Mouse (Mus musculus) urinary bladder, postnatal 14 days (tissue): ENCODE data around the gene Myadml2.
A peak's percentile ranks its signal among the peaks of the same experiment; 100 is the strongest.

Experiments used
- DNase-seq: peaks from one replicate; pipeline ENCODE4 v3.0.0; 2021; ENCODE audit warnings: low spot score

Myadml2 gene

DNA sequence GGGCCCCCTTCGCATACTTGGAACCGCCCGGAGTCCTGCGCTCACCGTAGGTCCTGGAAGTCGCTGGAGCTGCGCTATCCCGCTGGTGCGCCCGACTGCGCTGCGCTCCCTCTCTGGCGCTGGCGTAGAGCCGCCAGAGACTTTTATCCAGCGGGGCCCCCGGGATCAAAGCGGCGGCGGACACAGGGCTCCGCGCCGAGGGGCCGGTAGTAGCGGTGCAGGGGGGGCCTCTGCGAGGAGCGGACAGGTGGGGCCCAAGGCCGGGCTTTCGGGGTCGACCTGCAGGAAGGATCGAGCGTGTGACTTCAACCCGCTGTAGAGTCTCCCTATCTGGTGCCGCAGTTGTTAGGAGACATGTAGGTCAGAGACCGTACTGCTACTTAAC, 13.1 kb upstream of the Myadml2 start, which contains the start of gene Notum:
Gene Notum, minus strand, starts transcription at position 100 of the 385 bp plus-strand sequence.
- no peak for DNase-seq

DNA sequence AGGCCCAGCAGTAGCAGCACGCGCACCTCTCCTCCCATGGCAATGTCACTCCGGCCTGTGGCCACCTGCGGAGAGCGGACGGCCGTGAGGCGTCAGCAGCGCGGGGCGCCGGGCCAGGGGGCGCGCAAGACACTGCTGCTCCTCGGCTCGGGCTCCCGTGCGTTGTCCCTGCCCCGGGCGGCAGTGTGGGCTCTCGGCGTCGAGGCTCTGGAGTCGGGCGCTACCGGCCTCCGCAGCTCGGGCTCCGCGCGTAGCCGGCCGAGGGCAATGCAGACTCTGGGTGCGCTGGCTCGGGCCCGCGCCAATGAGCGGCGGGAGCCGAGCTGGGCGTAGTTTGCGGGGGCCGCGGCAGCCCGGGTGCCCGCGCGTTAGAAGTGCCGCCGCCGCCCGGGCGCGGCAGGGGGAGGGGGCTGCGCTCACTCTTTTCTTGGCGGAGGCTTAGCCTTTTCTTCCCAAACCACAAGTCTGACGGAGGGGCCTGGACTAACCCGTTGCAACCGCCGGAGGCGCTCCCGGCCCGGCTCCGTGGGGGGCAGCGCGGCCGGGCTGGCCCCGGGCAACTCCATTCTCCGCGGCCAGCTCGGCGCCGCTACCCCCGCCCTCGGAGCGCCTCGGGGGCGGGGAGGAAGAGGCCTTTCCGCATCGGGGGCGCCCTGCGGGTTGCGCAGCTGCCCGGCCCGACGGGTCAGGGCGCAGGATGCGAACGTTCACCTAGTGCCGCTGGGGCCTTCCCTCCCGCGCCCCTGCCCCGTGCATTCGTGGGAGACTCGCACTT, 12.5 kb upstream of the Myadml2 start:
- no peak for DNase-seq

DNA sequence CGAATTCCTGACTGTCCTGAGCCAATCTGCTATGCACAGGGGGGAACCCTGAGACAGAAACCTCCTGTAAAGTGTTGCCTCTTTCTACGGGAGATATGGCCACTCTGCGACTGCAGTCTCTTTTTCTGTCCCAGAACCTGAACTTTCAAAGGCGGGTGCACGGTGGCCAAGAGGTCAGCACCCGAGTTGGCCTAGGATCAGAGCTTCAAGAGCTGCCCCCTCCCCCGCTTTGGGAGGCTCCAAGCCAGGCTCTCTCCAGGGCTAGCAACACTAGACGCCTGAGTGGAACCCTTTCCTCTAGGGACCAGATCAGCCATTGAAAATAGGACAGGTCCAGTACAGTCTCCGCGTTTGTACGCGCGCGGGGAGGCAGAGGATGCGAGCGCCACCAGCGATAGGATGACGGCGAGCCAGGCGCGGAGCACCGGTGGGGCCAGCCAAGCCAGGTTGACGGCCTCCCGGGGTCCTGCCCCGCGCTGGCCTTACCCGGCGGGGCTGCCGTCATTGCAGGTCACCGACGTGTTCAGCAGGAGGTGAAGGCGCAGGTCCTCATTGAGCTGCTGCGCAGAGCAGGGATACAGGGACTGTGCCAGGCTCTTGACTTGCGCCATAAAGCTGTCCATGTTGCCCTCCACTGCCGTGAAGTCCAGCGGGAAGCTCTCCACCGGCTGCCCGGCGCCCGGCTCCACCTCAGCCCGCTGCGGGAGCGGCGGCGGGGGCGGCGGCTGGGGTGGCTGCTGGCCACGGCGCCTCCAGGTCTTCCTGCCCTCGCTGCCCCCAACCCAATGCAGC, 11.7 kb upstream of the Myadml2 start:
- no peak for DNase-seq

DNA sequence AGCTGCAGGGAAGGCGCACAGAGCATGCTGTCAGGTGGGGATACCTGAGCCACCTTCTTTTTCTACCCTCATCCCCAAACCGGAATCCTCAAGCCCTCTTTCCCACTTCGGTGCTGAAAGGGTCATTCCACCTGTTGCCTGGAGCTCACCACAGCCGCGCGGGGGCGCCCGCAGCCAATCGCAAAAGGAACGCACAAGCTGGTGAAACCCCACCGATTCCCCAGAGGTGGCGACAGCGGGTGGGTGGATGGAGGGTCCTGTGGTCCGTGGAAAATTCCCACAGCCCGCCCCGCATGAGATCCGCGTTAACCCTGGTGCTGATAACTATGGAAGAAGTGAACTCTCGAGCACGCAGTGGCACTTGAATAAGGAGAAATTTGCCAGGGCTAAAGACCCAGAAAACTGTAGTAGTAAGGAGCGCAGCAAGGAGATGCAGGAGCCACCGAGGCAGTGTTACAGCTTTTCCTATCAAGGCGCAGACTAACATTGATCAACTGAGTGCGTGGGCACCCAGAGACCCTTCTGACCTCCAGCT, 11.0 kb upstream of the Myadml2 start:
- peak; percentile 84 for DNase-seq

DNA sequence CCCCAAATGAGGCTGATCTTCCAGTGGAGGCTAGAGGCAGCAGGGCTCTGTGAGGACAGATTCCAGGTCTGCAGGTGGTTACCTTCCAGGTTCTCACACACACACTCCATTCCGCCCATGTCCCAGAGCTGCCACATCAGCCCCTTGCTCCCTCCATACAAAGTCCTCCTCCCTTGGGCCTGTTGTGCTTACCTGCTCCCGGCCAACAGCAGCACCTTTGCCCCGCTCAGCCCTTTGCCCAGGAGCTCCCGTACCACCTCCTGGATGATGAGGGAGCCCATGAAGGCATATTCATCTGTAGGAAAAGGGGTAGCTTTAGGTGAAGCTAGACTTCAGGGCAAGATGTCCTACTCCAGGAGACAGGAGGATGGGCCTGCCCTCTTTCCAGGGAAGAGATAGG, 9.3 kb upstream of the Myadml2 start:
- no peak for DNase-seq

DNA sequence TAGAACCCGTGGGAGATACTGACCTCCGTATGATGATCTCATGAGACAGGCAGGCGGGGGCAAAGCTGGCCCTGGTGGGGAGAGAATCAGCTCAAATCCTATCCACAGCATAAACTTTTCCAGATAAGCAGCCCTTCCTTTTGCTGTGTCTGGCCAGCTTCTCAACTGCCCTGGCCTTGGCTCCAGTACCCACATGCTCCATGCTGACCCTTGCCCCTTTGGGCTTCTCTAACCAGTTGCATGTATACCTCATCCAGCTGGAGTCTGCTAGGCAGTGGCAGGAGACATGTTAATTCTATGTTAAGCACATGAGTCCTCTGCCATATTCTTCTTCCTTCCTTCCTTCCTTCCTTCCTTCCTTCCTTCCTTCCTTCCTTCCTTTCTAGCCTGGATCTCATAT, 6.8 kb upstream of the Myadml2 start:
- no peak for DNase-seq

DNA sequence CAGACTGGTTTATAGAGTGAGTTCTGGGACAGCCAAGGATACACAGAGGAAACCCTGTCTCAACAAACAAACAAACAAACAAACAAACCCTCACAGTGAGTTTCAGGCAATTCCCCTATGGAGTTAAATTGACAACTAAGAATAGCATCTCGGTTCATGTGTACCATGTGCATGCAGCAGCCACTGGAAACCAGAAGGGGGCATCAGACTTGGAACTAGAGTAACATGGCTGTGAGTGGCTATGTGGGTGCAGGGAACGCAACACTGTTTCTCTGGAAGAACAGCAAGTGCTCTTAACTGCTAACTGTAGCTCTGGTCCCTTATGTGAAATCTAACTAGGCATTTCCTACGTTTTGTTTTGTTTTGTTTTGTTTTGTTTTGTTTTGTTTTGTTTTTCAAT, 3.9 kb upstream of the Myadml2 start:
- no peak for DNase-seq

DNA sequence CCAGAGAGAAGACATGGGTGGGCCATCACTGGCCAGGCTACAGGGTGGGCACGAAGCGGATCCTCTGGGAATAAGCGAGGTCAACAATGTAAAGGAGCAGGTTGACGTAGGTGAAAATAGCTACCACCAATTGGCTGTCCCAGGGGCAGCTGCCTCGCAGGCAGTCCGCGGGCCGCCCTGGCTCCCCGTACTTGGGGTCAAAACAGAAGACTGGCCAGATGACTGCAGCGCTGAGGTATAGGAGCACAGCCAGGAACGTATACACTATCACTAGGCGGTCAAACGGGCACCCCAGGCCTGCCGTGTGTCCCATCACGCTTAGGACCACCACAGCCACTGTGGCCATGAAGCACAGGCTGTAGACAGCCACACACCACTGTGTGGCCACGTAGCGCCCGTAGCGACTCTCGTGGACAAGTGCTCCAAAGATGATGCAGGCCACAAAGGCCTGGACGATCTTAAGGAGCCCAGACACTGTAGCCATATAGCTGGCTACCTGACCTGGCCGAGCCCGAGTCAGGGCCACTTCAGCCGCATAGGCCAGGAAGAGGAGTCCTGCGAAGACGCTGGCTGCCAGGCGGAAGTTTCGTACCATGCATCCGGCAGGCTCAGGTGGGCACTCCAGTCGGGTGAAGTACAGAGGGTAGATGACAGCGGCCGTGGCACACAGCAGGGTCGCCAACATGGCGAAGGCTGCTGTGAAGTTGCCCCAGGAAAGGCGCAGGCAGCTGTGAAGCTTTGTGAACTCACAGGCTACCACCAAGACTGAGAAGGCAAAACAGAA, 719 bp downstream of the Myadml2 start:
- no peak for DNase-seq

DNA sequence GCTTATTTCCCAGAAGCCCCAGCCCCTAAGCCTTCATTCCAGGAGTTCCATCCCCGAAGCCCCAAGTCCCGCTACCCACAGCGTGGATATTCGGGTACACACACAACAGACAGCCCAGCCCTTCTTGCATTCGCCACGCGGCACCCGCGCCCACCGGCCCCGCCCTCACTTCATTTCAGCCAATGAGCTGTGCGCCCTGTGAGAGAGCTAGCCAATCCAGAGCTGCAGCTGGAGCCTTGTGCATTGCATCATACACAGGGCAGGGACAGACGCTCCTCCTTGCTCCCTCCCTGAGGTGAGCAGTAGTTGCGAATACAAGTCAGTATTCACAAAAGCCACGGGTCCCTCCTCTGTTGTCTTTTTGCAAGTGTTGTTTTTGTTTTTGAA, 4.4 kb downstream of the Myadml2 start, which contains the start of gene Pycr1:
Gene Pycr1, minus strand, starts transcription at position 169 of the 387 bp plus-strand sequence.
- DNase-seq: peak; percentile 96

DNA sequence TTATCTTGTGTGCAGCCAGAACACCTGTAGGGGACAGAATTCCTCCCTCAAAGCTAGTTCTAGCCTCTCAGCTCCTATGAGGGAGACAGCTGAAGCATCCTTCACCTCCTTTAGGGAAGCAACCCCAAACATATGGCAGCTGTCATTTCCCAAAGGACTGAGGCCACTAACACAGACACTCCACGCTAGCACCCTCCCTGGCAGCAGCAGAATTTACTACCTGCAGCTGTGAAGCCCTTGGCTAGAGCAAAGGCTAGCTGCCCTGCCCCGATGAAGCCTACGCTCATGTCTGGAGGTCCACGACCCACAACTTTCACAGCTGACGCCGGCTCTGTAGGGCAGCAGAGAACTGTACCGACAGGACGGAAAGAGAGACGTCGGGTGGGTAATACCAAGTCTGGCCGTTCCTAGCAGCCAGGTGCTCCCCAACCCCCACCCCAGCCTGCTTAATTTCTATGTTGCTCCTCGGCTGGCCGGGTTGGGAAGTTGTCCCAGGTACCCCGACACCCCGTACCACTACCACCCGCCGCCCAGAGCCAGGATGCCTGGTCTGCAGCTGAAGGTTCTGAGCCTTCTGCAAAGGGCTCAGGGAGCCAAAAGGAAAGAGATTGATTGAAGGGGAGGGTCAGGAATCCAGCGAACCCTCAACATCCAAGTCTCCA, 4.9 kb downstream of the Myadml2 start:
- no peak for DNase-seq

DNA sequence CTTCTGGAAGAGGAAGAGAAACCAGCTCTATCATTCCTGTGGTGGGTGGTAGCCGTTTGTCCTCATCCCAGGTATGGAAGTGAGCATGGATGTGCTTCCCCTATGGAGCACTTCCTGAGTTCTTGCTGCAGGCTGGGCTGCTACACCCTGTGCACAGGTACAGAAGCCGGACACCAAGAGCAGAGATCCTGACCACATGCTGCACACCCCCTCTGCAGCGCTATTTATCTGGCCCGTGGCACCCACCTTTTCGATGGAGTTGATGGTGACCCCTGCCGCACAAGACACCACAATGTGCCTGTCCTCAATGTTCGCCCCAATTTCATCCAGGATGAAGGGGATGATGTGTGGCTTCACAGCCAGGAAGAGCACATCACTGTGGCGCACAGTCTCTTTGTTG, 6.1 kb downstream of the Myadml2 start:
- no peak for DNase-seq

DNA sequence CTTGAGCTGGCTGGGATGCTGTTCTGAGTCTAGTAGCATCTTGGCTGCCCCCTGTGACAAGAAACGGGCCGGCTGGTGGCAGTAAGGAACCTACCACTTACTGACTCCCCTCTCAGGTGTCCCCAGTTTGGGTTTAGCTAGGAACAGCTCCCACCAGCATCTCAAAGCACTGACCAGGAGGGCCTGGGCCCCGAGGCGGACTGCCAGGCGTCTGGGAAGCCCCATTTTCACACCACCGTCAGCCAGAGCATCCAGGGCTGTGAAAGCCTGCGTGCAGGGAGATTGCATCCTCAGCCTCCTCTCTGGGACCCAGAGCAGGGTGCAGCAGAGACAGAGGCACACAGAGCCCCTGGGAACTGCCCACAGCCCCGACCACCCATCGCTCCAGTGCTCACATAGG, 6.7 kb downstream of the Myadml2 start:
- no peak for DNase-seq

DNA sequence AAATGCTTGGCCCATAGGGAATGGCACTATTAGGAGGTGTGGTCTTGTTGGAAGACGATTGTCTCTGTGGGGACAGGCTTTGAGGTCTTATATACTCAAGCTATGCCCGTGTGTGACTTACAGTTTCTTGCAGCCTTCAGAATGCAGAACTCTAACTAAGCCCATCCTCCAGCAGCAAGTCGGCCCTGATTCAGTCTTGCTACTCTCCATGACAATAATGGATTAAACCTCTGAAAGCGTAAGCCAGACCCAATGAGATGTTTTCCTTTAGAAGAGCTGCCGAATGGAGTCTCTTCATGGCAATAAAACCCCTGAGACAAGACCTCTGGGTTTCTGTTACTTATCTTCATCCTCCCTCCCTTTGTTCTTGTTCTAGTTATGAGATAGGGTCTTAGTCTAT, 13.1 kb downstream of the Myadml2 start:
- no peak for DNase-seq

DNA sequence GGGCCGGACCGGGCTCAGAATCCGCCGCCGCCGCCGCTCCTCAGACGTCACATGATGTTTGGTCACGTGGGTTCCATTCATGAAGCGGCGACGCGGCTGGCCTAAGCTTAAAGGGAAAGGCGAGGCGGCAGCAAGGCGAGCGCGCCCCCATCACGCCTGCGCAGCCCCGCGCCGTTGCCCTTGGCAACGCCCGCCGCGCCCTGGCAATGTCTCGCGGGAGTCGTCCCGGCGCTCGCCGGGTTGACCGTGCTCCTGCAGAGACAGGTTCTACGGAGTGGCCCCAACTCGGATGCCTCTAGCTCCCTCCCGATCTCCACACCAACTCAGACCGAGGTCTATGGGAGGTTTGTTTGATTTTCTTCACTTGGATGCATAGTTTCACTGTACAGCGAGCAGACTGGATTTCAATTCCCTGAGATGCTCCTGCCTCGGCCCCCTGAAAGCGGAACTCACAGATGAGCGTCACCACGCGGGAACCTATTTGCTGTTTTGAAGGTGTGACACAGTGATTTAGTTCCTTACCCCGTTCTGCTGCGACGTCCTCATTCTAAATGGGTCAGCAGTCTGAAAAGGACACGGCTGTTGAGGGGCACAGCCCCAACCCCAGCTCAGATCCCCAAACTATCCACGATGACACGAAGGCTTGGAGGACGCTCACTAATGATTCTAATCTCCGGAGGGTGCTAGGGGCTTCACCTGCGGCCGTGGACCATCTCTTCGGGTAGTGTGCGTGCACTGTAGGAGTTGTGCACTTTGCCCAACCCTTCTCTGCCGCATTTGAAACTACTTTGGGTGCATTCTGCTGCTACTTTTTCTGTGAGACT, 14.2 kb downstream of the Myadml2 start, which contains the start of gene Mafg:
Gene Mafg, minus strand, starts transcription at position 81 of the 824 bp plus-strand sequence.
- peak; percentile 93 for DNase-seq

DNA sequence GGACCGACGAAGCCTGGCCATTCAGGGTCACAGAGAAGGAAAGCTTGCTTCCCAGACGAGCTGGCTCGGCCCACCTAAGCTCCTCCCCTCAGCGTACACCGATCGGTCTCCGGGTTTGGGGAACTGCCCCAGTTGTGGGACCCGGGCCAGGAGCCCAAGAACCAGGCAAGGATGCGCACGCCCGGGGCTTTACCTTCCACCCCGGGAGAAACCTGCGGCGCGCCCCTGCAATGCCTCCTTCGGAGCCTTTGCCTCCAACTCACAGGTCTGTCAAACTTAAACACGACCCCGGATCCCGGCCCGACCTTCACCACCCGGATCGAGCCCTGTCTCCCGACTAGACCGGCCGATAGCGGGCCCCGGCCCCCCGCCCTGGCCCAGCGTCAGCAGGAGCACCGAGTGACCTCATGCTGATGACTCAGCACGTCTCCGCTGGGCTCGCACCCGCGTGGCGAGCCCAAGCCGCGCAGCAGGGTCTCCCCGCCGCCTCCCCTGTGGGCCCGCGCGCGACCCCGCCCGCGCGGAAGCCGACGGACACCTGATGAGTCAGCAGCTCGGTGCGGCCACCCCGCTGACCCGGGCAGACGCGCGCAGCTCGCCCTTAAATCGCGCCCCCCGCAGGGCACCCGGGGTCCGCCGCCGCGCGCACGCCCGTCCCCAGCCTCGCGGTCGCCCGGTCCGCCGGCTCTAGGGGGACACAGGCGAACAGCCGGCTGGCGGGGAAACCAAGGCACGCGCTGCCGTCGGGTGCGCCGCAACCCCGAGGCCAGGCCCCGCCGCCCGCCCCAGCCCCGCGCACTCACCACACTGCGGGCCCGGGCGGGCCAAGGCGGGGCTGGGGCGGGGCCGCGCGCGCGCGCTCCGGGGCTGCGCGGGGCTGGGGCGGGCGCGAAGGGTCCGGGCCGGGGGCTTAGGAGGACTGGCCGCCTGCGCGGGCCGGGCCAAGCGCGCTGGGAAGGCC, 15.1 kb downstream of the Myadml2 start:
- DNase-seq: peak; percentile 80

DNA sequence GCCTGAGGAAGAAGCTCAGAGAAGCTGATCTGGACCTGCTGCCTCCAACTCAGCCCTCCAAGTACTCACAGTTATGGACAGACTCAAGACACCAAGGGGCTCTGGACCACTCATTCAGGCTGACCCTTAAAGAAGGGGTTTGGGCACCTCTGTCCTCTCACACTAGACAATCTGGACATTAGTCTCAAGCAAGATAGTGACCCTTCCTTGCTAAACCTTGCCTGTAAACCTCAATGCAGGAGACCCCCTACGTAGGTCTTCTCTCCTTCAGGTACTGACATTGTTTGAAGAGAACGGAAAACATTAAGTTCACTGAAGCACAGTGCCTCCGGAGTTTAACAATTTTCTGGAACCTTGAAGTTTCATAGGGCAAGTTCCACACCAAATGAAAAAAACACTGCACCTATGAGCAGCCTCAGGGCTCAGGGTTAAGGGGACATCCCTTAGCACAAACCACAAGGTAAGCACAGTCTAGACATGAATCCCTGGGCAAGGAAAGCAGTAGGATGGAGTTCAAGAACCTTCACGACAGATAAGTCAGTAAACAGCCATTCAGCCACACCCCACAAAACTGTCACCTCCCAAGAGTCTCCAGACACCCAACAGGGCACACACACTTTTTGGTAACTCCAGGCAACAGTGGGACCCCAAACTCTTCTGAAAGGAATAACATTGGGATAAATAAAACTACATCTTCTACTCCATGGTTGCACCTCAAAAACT, 16.1 kb downstream of the Myadml2 start:
- no peak for DNase-seq

DNA sequence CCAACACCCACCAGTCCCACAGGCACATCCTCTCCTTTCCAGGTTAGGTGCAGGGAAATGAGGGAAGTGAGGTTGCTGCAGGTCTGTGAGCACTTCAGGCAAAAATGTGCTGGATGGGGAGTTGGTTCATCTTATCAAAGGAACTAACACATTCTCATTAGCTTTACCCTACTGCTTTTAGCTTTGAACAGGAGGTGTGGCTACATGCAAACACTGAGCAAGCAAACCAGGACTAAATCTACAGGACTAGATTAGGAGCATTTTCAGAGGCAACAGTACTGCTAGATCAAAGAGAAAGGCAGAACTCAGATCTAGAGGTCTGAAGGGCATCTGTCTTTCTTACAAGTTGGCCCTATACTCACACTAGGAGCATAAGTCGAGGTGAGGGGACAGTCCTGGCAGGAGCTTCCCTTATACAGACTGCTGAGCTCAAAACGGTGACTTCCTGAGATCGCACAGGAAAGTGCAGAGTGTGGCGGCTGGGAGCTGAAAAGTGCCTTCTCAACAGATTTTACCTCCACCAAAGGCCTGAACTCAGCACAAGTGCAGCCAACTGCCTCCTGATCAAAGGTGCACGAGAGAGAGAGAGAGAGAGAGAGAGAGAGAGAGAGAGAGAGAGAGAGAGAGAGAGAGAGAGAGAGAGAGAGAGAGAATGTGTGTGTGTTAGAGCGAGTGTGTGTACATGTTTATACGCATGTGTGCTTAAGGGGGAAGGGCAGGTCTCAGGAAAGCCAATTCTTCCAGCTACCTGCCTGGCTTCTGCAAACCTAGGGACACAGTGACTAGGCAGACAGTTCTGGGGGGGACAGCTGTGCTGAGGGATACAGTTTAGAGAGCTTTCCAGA, 16.9 kb downstream of the Myadml2 start:
- no peak for DNase-seq

DNA sequence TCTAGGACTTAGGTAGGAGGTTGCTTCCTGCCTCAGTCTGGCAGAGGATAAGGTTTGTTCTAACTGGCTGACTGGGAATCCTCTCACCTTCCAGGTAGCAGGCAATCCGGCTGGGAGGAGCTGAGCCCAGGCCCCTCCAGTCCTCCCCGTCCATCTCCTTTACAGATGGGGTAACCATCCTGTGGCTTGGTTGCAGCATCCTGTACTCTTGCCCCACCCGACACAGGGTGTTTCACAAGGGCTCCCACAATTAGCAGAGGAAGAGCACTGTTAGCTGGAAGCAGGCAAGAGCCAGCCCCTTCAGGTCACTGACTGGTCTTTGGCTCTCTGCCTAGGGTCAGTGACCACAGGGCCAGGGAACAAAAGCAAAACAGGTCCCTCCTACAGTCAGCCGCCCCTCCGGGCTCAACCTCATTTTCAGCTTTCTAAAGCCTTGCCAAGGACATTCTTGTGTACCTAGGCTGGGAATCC, 17.5 kb downstream of the Myadml2 start:
- DNase-seq: no peak
